Mouse (Mus musculus) thymus, adult 2 months (tissue): ENCODE data around the gene Adamts13.

ENCODE experiments used
- CTCF ChIP-seq: fragments of 200-500 bp; IDR thresholded peaks from 2 replicates; pipeline ENCODE4 v1.5.1; 2012; ENCODE audit warnings: mild to moderate bottlenecking, control low read depth, low read length, moderate library complexity, borderline replicate concordance; ENCODE audit not compliant: control insufficient read depth, poor library complexity, insufficient read depth; ENCODE audit errors: extremely low read depth
- POLR2A ChIP-seq: fragments of 200-500 bp; IDR thresholded peaks from 2 replicates; pipeline ENCODE4 v1.6.1; 2012; ENCODE audit warnings: mild to moderate bottlenecking, low read length, control low read depth, moderate library complexity; ENCODE audit not compliant: control insufficient read depth, poor library complexity, insufficient read depth; ENCODE audit errors: extremely low read depth

- TF ChIP-seq POLR2A (no peak), CTCF (no peak)
Observed at GRCm38 (mm10) chr2:27058751-27059150, 85.5 kb downstream of the Adamts13 start.
